Mouse (Mus musculus) heart, postnatal 25 days (tissue): ENCODE measurements at regions not wholly inside any gene's neighbourhood (a gene's known extent, or its start where the extent isn't known, plus 50 kb on each side); places are given as distances from the start of the nearest gene placed in this dataset.

ENCODE experiments used
- DNase-seq: peaks from one replicate; pipeline ENCODE4 v3.0.0; 2022; ENCODE audit warnings: low spot score
- intact Hi-C: fragments of 180-260 bp; cut with DNase I; formaldehyde crosslinking; loops from one replicate; pipeline ENCODE4 v1.15.1; 2025

DNA sequence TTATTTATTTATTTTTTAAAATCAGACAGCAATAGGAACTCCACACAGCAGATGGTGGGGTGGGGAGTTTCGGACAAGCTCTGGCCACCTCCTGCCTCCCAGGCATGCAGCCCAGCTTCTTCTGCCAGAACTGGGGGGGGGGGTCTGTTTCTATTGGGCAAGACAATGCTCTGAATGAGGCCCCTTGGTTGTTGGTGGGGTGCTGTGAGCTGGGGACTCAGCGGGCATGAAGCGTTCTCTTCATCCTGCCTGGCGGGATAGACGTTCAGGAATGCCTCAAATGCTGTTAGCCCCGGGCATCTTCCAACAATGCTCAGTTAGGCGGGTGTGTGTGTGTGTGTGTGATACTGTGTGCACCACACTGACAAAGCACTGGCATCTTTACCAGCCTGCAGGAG, 103.7 kb downstream of the E030025P04Rik start:
- intact Hi-C loops = no loop called here

DNA sequence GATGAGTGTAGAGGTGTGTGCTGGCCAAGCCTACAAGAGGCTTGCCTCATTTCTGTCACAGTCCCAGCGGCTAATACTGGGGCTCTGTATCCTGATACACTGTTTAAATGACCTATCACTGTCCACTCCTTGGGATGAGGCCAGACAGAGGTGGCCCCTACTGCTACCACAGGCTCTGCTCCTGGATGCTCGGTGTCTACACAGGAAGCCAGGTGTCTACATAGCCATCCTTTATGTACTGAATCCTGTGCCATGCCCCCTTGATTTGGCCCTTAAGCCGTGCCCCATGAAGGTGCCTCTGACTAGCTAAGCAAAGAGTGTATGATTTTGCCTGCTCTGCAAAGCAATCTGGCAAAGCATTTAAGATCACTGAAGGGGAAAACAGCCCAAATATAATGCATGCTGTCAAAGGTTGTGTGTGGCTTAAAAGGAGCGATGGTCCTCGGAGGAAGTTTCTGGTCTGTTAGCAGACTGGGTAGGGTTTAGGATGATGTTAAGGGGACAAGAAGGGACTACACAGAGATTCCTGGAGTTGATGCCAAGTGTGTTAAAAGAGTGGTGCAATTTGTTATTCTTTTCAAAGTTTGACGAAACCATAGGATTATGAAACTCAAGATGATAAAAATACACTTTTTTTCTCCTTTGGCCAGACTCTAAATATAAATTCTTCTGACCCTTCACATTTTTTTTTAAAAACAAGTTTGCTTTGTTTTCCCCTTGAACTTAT, 104.2 kb downstream of the E030025P04Rik start:
- intact Hi-C loops = no loop called here
- DNase-seq = no peak

More for the DNA sequence above, 103.7 kb downstream of the E030025P04Rik start:
- no peak for DNase-seq

- DNase-seq = no peak
- intact Hi-C loops = no loop called here
Observed at GRCm38 (mm10) chr11:109039060-109039791, 104.9 kb downstream of the E030025P04Rik start.

DNA sequence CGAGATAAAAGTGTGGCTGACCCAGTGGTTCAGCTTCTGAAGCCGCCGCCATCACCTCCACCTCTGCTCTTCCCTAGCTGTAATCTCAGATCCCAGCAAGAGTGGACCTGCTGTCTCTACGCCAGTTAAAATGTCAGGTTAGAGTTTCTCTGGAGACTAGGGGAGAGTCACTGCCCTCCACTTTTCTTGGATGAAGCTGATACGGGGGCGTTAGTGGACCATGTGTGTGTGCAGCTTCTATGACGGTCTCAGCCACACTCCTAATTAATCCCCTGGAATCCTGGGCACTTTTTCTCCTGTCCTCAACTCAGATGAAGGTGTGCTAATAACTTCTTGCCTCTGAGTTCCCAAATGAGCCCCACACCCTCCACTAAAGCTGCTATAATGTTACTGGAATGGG, 106.0 kb downstream of the E030025P04Rik start:
- intact Hi-C loops = no loop called here
- no peak for DNase-seq

DNA sequence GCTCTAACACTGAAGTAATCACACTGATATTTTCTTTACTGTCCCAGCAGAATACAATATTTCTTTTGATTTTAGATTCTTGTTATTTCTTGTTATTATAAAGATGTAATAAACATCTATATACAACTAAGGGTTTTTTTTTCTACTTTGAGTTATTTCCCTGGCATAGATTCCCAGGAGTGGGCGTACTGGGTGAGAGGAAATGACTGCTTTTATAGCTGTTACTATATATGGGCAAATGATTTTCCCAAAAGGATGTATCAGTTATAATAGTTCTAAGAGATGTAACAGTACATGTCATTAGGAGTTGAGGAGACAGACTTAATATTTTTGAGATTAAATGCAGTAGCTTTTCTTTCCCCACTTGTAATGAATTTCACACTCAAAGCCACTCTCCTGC, 109.6 kb downstream of the E030025P04Rik start:
- intact Hi-C loops = loop anchor here (5.0 kb wide), 2 partner anchors 107 to 582 kb away; no protein-coding TSS in a partner anchor
- DNase-seq = no peak

DNA sequence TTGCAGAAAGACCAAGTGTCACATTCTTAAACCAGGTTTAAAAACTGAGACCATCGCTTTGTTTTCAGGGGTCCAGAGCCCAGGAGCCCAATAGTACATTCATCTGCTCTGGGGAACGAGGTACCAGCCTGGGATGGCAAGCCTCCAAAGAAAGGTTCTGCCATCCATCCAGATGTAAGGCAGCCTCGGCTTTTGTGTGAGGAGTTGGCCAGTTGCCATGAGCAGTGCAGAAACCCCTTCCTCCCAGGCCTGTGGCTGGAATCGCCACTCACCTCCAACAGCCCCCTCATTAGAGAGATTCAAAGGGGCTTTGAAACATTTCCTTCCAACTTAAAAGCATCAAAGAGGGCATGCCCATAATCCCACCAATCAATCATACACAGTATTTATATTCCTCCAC, 110.1 kb downstream of the E030025P04Rik start:
- no peak for DNase-seq
- intact Hi-C loops = loop anchor here (5.0 kb wide), 2 partner anchors 107 to 582 kb away; no protein-coding TSS in a partner anchor

DNA sequence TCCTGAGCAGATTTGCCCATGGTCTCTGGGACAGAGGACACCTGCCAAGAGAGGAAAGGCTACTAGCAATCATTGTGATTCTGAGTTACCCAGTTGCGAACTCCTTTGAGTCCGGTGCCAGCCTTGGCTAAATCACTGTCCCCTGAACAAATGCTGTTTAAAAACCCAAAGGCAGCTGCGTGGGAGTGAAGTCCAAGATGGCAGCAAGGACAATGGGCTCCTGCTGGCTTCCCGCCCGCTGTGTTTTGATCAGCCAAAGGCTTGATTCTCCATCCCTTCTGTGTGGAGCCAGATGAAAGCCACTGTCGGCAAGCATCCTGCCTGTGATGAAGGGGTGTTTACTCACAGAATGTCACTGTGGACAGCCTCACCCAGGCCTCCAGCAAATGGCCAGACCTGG, 111.4 kb downstream of the E030025P04Rik start:
- no peak for DNase-seq
- intact Hi-C loops = loop anchor here (5.0 kb wide), 2 partner anchors 105 to 580 kb away; no protein-coding TSS in a partner anchor

DNA sequence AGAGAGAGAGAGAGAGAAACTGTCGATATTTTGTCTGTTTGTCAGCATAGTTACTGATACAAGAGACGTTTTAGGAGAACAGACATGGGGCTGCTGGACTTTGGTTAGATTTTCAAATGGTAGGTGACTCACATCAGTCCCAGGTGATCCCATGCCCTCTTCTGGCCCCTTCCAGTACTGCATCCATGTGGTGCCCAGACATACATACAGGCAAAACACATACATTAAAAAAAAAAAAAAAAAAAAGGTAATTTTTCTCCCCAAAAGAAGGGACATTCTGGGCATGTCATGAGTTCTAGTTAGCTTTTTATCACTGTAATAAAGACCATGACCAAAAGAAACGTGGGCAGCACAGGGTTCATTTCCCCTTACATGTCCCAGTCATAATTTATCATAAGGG, 110.3 kb downstream of the Axin2 start:
- no peak for DNase-seq
- intact Hi-C loops = loop anchor here (5.0 kb wide), 2 partner anchors 103 to 578 kb away; no protein-coding TSS in a partner anchor

GRCm38 (mm10) chr11:109029894-109030293, 109.7 kb downstream of the Axin2 start:
- intact Hi-C loops = loop anchor here (5.0 kb wide), 2 partner anchors 103 to 578 kb away; no protein-coding TSS in a partner anchor
- DNase-seq = no peak

GRCm38 (mm10) chr11:109014806-109015205, 94.7 kb downstream of the Axin2 start:
- intact Hi-C loops = no loop called here
- peak; percentile 54 for DNase-seq

- no peak for DNase-seq
- intact Hi-C loops = no loop called here
Observed at GRCm38 (mm10) chr11:109011161-109011560, 91.0 kb downstream of the Axin2 start.

DNA sequence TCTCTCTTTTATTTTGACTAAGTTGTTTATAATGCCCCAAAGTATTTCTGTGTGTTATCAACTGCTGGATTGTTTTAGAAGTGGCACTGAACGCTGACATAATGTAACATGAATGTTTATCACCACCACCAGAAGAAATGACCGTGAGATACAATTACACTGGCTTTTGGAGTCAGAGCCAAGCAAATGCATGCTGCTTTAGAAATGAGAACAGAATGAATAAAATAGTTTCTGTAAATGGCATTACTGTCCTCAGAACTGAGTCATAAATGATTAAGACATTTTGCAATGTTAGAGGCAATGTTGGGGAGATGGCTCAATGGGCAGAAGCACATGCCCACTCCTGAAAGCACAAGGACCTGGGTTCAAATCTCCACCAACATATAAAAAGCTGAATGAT, 88.7 kb downstream of the Axin2 start:
- no peak for DNase-seq
- intact Hi-C loops = no loop called here

DNA sequence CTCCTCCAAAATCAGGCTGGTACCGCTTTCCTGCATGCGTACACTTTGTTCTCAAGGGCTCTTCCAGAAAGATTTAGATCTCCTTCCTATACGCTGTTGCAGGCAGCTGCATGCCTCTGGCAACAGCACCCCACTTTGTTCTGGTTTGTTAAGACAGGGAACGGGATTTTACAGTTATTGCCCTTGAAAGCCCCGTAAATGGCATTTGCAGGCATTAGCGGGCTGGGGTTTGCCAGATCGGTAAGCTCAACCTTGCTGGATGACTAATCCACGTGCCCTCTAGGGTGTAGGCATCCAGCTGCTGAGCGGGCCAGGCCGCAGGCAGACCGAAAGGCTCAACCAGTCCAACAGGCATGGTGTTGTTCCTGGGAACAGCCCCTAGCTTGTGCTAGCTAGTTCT, 85.5 kb downstream of the Axin2 start:
- intact Hi-C loops = no loop called here
- no peak for DNase-seq
